Mouse (Mus musculus) left cerebral cortex, postnatal 25 days (tissue): Measurements from ENCODE around the gene Gm9817. TPM values are rescaled to one million over a fixed set of nuclear protein-coding genes. Genes with fewer than 3 reads are reported as not detected.
A peak's percentile ranks its signal among the peaks of the same experiment; 100 is the strongest.

Experiments used
- DNase-seq, 2 experiments: peaks; one replicate each; pipeline ENCODE4 v3.0.0; 2022; ENCODE audit warnings: low spot score in 2 of 2, mixed read lengths in 1 of 2
- intact Hi-C: fragments of 180-260 bp; cut with DNase I; formaldehyde crosslinking; loops from one replicate; pipeline ENCODE4 v1.15.1; 2025
- total RNA-seq, 2 experiments: library from RNA; stranded (reverse); gene quantifications; 2 replicates each; pipeline ENCODE4 v1.2.3; 2021

Gene Gm9817
- total RNA-seq, 2 experiments from 2014 or later: not detected

DNA sequence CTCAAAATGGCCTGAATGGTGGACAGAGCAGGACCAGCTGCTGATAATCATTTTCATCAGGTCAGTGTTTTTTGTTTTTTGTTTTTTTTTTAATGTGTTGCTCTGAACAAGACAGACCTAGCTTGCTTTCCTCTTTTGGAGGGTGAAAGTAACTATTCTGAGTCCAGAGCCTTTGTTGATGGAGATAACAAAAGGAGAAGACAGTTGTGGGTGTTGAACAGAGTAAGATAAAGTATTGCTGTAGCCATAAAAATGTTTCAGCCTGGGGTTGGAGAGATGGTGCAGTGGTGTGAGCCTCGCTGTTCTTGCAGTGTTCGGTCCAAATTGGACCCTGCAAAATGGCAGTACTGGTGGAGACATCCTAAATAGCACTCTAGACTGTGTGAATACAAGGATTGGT lies 2.8 kb upstream of the Gm9817 start:
- no peak for DNase-seq
- intact Hi-C loops: no loop called here

DNA sequence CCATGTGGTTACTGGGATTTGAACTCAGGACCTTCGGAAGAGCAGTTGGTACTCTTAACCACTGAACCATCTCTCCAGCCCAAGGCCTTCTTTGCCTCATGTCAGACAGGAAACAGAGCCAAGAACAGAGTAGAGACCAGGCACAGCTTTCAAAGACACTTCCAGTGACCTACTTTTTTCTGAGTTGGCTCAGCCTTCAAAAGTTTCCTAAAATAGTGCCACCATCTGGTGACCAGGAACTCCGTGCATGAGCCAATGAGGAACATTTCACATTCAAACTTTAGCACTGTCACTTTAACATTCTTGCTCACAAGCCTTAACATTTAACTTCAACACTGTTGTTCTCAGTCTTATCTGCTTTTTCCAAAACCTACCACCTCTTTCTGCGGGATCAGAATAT lies 2.3 kb downstream of the Gm9817 start:
- intact Hi-C loops: no loop called here
- DNase-seq: peak in 1 of 2 experiments; percentile 62

DNA sequence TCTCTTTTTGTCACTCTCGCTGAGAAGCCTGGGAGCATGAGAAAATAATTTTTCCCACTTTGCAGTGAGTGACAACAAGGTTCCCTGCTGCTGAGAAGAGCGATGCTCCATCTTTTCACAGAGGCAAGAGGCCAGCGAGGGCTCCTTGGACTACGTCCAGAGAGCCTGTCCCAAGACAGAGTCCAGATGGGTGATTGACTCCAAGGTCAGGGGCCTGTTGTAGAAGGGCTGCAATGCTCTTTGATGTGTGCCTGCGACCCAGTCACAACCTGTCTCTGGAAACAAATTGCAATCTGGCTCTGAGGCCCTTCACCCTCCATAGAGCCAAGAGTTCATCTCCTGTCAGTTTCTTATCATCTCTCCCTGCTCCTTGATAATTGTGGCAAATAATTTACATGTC lies 5.2 kb downstream of the Gm9817 start:
- intact Hi-C loops: no loop called here
- DNase-seq: no peak

DNA sequence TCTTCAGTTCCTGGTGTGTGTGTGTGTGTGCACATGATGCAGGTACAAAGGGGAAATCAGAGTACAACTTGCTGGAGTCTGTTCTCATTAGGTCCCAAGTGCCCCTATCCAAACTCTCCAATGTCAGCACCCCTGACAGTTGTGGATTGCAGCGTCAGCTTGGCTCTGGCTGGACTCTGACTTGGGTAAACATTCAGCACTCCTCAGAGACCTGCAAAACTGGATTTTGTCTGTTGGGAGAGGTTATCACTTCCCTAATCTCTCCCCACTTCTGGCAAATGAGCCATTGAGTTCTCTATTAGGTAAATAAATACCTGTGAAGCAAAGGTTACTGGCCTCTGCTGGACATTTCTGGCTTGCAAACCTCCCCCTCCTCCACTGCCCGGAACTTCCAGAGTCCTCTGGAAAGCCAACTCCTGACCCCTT lies 10.3 kb downstream of the Gm9817 start:
- intact Hi-C loops: no loop called here
- no peak for DNase-seq

DNA sequence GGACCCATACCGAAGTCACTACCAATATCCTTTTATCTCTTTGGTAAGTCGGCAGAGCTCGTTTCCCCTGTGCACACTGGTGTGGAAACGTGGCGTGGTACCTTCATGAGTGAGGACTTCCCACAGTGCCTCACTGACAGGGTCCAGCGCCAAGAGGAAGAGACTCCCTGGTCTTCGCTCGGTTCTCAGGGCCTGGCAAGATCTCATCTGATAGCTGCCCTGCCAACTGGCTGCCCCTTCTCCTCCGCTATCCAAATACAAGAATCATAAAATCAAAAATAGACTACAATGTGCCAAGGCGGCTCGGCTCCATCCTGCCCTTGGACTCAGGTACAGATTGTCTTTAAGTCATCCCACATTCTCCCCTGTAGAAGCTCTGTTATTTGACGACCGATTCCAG lies 11.4 kb downstream of the Gm9817 start:
- DNase-seq: no peak

DNA sequence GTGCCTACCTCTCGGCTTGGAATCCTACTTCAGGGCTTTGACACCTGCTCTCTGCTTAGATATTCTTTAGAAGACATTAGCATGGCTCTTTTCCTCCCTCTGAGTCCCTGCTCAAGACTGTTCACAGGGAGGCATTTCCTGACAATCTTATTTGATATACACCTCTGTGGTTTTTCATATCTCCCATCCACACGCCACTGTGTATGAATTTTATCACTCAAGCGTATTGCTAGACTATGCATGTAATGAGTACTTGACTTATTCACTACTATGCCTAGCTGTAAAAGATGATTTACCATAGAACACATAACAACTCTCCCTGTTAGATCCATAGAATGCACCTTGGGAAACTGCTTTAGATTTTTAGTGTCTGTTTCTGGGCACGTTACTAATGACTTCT lies 14.3 kb downstream of the Gm9817 start:
- DNase-seq: no peak
- intact Hi-C loops: no loop called here

More for the DNA sequence above, 11.4 kb downstream of the Gm9817 start:
- intact Hi-C loops: no loop called here

DNA sequence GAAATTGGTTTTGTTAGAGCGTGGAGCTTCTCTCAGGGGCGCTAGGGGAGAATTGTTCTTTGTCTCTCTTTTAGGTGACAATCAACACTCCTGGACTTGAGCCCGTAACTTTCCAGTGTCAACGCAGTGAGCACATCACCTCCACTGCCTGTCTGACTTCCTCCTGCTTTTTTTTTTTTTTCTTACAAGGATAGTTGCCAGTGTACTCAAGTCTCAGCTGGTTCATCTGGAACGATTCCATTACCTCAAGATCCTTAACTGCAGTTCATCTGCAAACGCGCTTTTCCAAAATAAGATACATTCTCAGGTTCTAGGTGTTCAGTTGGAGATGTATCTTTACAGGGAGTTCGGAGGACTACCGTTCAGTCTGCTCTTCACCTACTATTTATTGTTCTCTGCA lies 16.5 kb downstream of the Gm9817 start:
- intact Hi-C loops: no loop called here

DNA sequence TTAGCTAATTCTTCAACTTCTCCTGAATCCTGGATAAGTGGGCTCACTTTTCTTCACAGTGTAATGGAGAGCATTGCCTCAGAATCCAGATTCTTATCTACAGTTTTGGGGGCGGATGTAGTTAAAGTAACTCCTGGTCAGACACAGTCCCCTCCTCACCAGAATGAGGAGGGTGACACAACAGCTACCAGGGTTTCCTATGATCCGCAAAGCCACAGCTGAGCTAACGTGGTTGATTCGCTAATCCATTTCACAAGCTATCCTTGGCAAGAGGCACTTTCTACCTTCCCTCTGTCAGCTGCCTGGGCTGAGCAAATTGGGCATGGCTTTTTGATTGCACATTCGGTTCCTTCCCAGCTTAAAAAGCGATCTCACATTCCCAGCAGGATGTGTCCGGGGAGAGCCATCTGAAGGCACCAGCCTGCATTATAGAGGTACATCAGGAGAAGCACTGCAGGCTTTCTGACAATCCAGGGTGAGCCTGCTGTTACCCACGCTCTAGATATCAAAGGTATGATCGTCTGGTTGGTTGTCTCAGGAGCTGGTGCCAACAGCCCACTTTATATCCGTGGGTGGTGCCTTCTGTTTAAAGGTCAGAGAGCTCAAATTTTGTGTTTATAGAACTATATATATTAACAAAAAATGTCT lies 21.2 kb downstream of the Gm9817 start:
- DNase-seq: peak in 1 of 2 experiments; percentile 28
- intact Hi-C loops: no loop called here

More for the DNA sequence above, 16.5 kb downstream of the Gm9817 start:
- DNase-seq: no peak

DNA sequence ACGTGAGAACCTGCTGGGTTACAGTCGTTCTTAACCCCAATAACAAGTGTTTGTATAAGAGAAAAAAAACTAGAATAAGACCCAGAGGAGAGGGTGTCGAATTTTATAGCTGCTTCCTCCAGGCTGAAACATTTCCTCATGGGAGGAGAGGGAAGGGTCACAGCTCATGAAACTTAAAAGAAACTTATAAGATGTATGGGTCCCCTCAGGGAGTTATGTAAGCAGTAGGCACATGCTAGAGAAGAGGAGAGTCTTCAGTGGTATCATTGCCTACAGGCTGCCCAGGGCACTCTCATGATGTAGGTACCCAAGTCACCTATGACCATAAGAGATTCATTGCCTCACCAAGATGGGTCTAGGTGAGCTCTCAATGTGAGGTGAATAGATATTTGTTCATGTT lies 28.0 kb downstream of the Gm9817 start:
- DNase-seq: no peak
- intact Hi-C loops: no loop called here

DNA sequence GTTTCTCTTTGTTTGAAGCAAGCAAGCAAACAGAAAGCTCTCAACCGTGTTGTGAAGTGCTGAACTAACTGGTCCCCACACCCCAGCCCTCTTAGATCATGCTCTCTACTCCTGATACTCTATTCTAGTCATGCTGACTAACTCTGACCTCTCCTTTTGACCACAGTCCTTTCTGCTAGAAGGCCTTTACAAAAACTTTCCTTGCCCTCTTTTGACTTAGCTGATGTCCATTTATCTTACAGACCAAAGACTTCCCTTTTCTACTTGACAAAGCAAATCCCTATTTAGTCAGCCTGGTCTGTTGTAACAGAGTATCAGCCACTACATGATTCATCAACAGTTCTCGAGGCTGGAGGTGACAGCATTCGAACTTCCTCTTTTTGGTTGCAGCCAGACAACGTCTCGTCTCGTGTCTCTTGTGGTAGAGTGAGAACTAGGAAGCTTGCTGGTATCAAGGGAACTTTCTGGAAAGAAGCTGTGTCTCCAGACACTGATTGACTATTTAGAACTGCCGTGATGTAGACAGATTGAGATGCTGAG lies 30.4 kb downstream of the Gm9817 start:
- intact Hi-C loops: no loop called here
- peak in 1 of 2 experiments; percentile 62 for DNase-seq

DNA sequence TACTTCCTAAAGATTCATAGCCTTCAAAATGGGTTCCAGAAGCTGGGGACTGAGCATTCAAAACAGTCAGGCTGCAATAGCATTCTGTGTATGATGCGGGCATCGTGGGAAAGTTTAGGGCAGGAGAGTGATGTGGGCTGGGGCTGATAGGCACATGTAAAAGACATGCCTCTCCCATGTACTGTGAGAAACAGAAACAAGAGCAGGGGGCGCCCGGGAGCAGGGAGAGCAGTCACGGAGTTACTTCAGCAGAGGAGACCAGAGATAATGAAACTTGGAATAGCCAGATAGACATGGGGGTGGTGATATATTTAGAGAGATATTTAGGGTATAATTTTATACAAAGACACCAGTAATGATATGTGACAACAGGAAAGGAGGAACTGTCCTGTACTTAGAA lies 39.9 kb downstream of the Gm9817 start:
- intact Hi-C loops: no loop called here
- no peak for DNase-seq

DNA sequence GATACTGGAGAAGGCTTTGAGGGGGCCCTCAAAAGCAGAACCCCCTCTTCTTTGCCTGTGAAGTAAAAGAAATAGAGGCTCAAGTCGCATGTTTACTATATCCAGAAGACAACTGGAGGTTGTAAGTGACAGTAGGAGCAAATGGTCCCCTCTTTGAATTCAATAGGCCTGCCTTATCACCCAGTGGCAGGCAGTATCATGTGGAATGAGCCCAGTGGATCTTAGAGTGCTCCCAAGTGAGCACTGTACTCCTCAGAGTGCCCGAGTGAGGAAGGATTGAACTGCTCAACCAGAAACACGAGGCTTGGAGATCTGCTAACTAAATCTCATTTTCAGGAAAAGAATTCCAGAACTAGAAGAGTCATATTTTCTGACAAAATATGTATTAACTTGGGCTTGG lies 40.3 kb downstream of the Gm9817 start:
- intact Hi-C loops: no loop called here
- DNase-seq: no peak

Other genes with a start within 250 kb of the Gm9817 start
- gene Dtnbp1, start 76.5 kb upstream of the Gm9817 start, total RNA-seq: 10 to 100 TPM; 82.4 to 89.3 TPM